Mouse (Mus musculus) neural tube, embryonic 14.5 days (tissue): ENCODE data around the gene Trim24. TPM values are rescaled to one million over a fixed set of nuclear protein-coding genes. Genes with fewer than 3 reads are reported as not detected.

ENCODE experiments used
- ATAC-seq: fragments of 200-750 bp; cut with Nextera tagmentation; 2 replicates; pipeline ENCODE4 v1.8.0; 2017; ENCODE audit warnings: low read depth, mild to moderate bottlenecking, moderate TSS enrichment, moderate library complexity
- H3K27ac ChIP-seq: fragments of 300-500 bp; sonication (generic); 2 replicates; pipeline ENCODE4 v1.5.1; 2014; ENCODE audit warnings: low read depth, mild to moderate bottlenecking, control low read depth, low read length, moderate library complexity, mixed read lengths
- H3K27me3 ChIP-seq: fragments of 300-500 bp; sonication (generic); 2 replicates; pipeline ENCODE4 v1.6.1; 2014; ENCODE audit warnings: low read length; ENCODE audit not compliant: control insufficient read depth, insufficient read depth
- H3K36me3 ChIP-seq: fragments of 300-500 bp; sonication (generic); 2 replicates; pipeline ENCODE4 v1.6.1; 2014; ENCODE audit warnings: low read length, mixed read lengths; ENCODE audit not compliant: control insufficient read depth, insufficient read depth
- H3K4me1 ChIP-seq: fragments of 300-500 bp; sonication (generic); 2 replicates; pipeline ENCODE4 v1.6.1; 2014; ENCODE audit warnings: low read length; ENCODE audit not compliant: control insufficient read depth, insufficient read depth
- H3K4me2 ChIP-seq: fragments of 300-500 bp; sonication (generic); 2 replicates; pipeline ENCODE4 v1.6.1; 2014; ENCODE audit warnings: mild to moderate bottlenecking, low read depth, low read length, control low read depth
- H3K4me3 ChIP-seq: fragments of 300-500 bp; sonication (generic); 2 replicates; pipeline ENCODE4 v1.5.1; 2014; ENCODE audit warnings: low read depth, low read length, control low read depth, mixed read lengths
- H3K9ac ChIP-seq: fragments of 300-500 bp; sonication (generic); replicated peaks from 2 replicates; pipeline ENCODE4 v1.6.1; 2014; ENCODE audit warnings: low read depth, mild to moderate bottlenecking, control low read depth, low read length, mixed read lengths
- H3K9me3 ChIP-seq: fragments of 300-500 bp; sonication (generic); 2 replicates; pipeline ENCODE4 v1.6.1; 2016; ENCODE audit warnings: low read length; ENCODE audit not compliant: control insufficient read depth
- WGBS: fragments of 180-500 bp; shearing (Covaris S2); extraction: QIAGEN DNeasy Blood & Tissue Kit; methylation state at CpG from one replicate; pipeline ENCODE4 v1.1.7; 2014; 5-methylcytosine and 5-hydroxymethylcytosine counted together
- polyA plus RNA-seq: library from polyadenylated mRNA; unstranded; fragments of >200 nt; fragmentation: Nextera tagmentation; extraction: Ambion mirVana; gene quantifications from 2 replicates; pipeline ENCODE4 v1.2.1, GENCODE M21; 2014

The Trim24 gene
- polyA plus RNA-seq, 1 experiment from 2014 or later, result 40.1 TPM

GRCm38 (mm10) chr6:37951306-37951705 lies 80.7 kb downstream of the Trim24 start:
- WGBS, result 84% methylated on average over 6 of the region's 6 CpGs
- no peaks in the 10 kb centered on the region for H3K4me1 ChIP-seq
- peaks cover 39% of the 10 kb centered on the region for H3K36me3 ChIP-seq
- no peak overlapping the region for H3K4me3 ChIP-seq
- no peaks in the 10 kb centered on the region for H3K27me3 ChIP-seq
- H3K9ac ChIP-seq, result no peak overlapping the region
- no peak overlapping the region for H3K27ac ChIP-seq
- no peaks in the 10 kb centered on the region for H3K9me3 ChIP-seq
- ATAC-seq, result no peak
- no peak overlapping the region for H3K4me2 ChIP-seq

DNA sequence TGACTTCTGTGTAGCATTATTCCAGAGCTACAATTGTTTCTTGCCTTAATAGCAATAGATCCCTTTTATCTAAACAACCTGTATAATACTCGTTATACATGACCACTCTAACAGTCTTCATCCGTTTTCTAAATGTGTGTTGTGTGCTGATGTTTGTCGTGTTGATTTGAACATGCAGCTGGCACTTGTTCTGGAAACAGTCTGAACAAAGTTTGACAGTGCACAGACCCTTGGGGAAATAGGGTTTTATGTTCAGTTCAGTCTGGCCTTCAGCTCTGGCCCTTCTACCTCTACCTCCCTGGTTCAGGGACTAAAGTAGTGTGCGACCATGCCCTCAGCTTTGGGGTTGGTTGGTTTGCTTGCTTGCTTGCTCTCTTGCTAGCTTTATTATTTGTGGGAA lies 96.8 kb downstream of the Trim24 start:
- Histone ChIP-seq H3K4me1 (no peaks in the 10 kb centered on the region), H3K36me3 (peaks cover 26% of the 10 kb centered on the region), H3K9me3 (no peaks in the 10 kb centered on the region), H3K4me2 (no peak overlapping the region), H3K27me3 (no peaks in the 10 kb centered on the region), H3K9ac (no peak overlapping the region), H3K4me3 (no peak overlapping the region), H3K27ac (no peak overlapping the region)
- no peak for ATAC-seq
- WGBS, result 94% methylated on average over 4 of the region's 4 CpGs

GRCm38 (mm10) chr6:38007459-38007858 lies 136.8 kb downstream of the Trim24 start:
- Histone ChIP-seq H3K4me3 (no peak overlapping the region), H3K4me2 (no peak overlapping the region), H3K4me1 (no peaks in the 10 kb centered on the region), H3K9me3 (no peaks in the 10 kb centered on the region), H3K27me3 (no peaks in the 10 kb centered on the region), H3K27ac (no peak overlapping the region), H3K9ac (no peak overlapping the region), H3K36me3 (no peaks in the 10 kb centered on the region)
- 9% methylated on average over 6 of the region's 6 CpGs for WGBS
- ATAC-seq, result peak; percentile 76; the same call in 1 of the 2 replicates

- 52% methylated on average over 2 of the region's 2 CpGs for WGBS
- H3K36me3 ChIP-seq, result no peaks in the 10 kb centered on the region
- no peaks in the 10 kb centered on the region for H3K9me3 ChIP-seq
- H3K27ac ChIP-seq, result no peak overlapping the region
- no peak overlapping the region for H3K9ac ChIP-seq
- no peak for ATAC-seq
- no peak overlapping the region for H3K4me2 ChIP-seq
- H3K27me3 ChIP-seq, result no peaks in the 10 kb centered on the region
- H3K4me3 ChIP-seq, result no peak overlapping the region
- H3K4me1 ChIP-seq, result no peaks in the 10 kb centered on the region
Measured at GRCm38 (mm10) chr6:38012829-38013228, 142.2 kb downstream of the Trim24 start.

Other genes with a start within 250 kb of the Trim24 start
- 0.57 and 1.1 TPM in 2 replicates for gene Svopl, start 176.2 kb downstream of the Trim24 start, polyA plus RNA-seq
- not detected in 2 replicates for gene Tmem213, start 238.4 kb downstream of the Trim24 start, polyA plus RNA-seq